Mouse (Mus musculus): ENCODE data around the gene Tnpo1.

The Tnpo1 gene

GRCm38 (mm10) chr13:98926213-98926957, at the start of gene Tnpo1:
TSS of gene Tnpo1 (minus strand) at chr13:98926384.
- peak; percentile 71 for DNase-seq (ENCODE audit: low read depth)

GRCm38 (mm10) chr13:98972090-98972489, 45.9 kb upstream of the Tnpo1 start:
- no peak for DNase-seq (ENCODE audit: low read depth)

- DNase-seq (ENCODE audit: low read depth) = no peak
These were observed 45.5 kb upstream of the Tnpo1 start for GRCm38 (mm10) chr13:98971641-98972040.

GRCm38 (mm10) chr13:98968517-98968916, 42.3 kb upstream of the Tnpo1 start:
- DNase-seq (ENCODE audit: low read depth) = no peak

- DNase-seq (ENCODE audit: low read depth) = no peak
These were observed 41.8 kb upstream of the Tnpo1 start for GRCm38 (mm10) chr13:98967942-98968341.

GRCm38 (mm10) chr13:98966583-98966982, 40.4 kb upstream of the Tnpo1 start:
- DNase-seq (ENCODE audit: low read depth) = no peak

- DNase-seq (ENCODE audit: low read depth) = no peak
These were observed 37.4 kb upstream of the Tnpo1 start for GRCm38 (mm10) chr13:98963612-98964011.

- DNase-seq (ENCODE audit: low read depth) = no peak
These were observed 32.0 kb upstream of the Tnpo1 start for GRCm38 (mm10) chr13:98958177-98958576.

- DNase-seq (ENCODE audit: low read depth) = no peak
These were observed 30.0 kb upstream of the Tnpo1 start for GRCm38 (mm10) chr13:98956209-98956608.

- no peak for DNase-seq (ENCODE audit: low read depth)
These were observed 29.5 kb upstream of the Tnpo1 start for GRCm38 (mm10) chr13:98955676-98956075.

GRCm38 (mm10) chr13:98955226-98955625, 29.0 kb upstream of the Tnpo1 start:
- DNase-seq (ENCODE audit: low read depth) = no peak

- no peak for DNase-seq (ENCODE audit: low read depth)
These were observed 27.6 kb upstream of the Tnpo1 start for GRCm38 (mm10) chr13:98953830-98954229.

- DNase-seq (ENCODE audit: low read depth) = no peak
These were observed 25.8 kb upstream of the Tnpo1 start for GRCm38 (mm10) chr13:98951951-98952350.

- DNase-seq (ENCODE audit: low read depth) = no peak
These were observed 22.0 kb upstream of the Tnpo1 start for GRCm38 (mm10) chr13:98948146-98948545.

- no peak for DNase-seq (ENCODE audit: low read depth)
These were observed 20.2 kb upstream of the Tnpo1 start for GRCm38 (mm10) chr13:98946434-98946833.

GRCm38 (mm10) chr13:98945908-98946307, 19.7 kb upstream of the Tnpo1 start:
- no peak for DNase-seq (ENCODE audit: low read depth)

GRCm38 (mm10) chr13:98945381-98945780, 19.2 kb upstream of the Tnpo1 start:
- no peak for DNase-seq (ENCODE audit: low read depth)

GRCm38 (mm10) chr13:98944620-98945081, 18.5 kb upstream of the Tnpo1 start:
- peak; percentile 30 for DNase-seq (ENCODE audit: low read depth)

GRCm38 (mm10) chr13:98942360-98942759, 16.2 kb upstream of the Tnpo1 start:
- DNase-seq (ENCODE audit: low read depth) = no peak

- peak; percentile 28 for DNase-seq (ENCODE audit: low read depth)
These were observed 15.7 kb upstream of the Tnpo1 start for GRCm38 (mm10) chr13:98941829-98942343.

- DNase-seq (ENCODE audit: low read depth) = no peak
These were observed 10.9 kb upstream of the Tnpo1 start for GRCm38 (mm10) chr13:98937108-98937507.

- DNase-seq (ENCODE audit: low read depth) = no peak
These were observed 2.7 kb upstream of the Tnpo1 start for GRCm38 (mm10) chr13:98928908-98929307.

- no peak for DNase-seq (ENCODE audit: low read depth)
These were observed 716 bp upstream of the Tnpo1 start for GRCm38 (mm10) chr13:98926958-98927242.
